Mouse (Mus musculus) cortical plate, adult 2 months (tissue): ENCODE results near the gene Dtx3. TPM values are rescaled to one million over a fixed set of nuclear protein-coding genes. Genes with fewer than 3 reads are reported as not detected.

Experiments
- H3K27ac ChIP-seq: fragments of 200-500 bp; 2 replicates; pipeline ENCODE4 v1.5.1; 2012; ENCODE audit warnings: low read length, control low read depth, inconsistent platforms; ENCODE audit not compliant: insufficient read depth
- H3K4me1 ChIP-seq: fragments of 200-500 bp; 2 replicates; pipeline ENCODE4 v1.6.1; 2011; ENCODE audit warnings: low read length; ENCODE audit not compliant: control insufficient read depth, insufficient read depth
- H3K4me3 ChIP-seq: fragments of 200-500 bp; 2 replicates; pipeline ENCODE4 v1.5.1; 2011; ENCODE audit warnings: mild to moderate bottlenecking, low read length, control low read depth; ENCODE audit not compliant: insufficient read depth
- CTCF ChIP-seq: fragments of 200-500 bp; IDR thresholded peaks from 2 replicates; pipeline ENCODE4 v1.5.1; 2011; ENCODE audit warnings: mild to moderate bottlenecking, control low read depth, low read length; ENCODE audit not compliant: insufficient read depth; ENCODE audit errors: extremely low read depth
- POLR2A ChIP-seq: fragments of 200-500 bp; IDR thresholded peaks from 2 replicates; pipeline ENCODE4 v1.6.1; 2011; ENCODE audit warnings: mild to moderate bottlenecking, low read length, control low read depth; ENCODE audit not compliant: insufficient read depth; ENCODE audit errors: extremely low read depth
- polyA plus RNA-seq: library from polyadenylated mRNA; depleted of rRNA; stranded (reverse); fragments of >200 nt; gene quantifications from 2 replicates; pipeline ENCODE4 v1.2.3, GENCODE M21; 2012

Gene Dtx3
- polyA plus RNA-seq, 1 experiment: 371 TPM

DNA sequence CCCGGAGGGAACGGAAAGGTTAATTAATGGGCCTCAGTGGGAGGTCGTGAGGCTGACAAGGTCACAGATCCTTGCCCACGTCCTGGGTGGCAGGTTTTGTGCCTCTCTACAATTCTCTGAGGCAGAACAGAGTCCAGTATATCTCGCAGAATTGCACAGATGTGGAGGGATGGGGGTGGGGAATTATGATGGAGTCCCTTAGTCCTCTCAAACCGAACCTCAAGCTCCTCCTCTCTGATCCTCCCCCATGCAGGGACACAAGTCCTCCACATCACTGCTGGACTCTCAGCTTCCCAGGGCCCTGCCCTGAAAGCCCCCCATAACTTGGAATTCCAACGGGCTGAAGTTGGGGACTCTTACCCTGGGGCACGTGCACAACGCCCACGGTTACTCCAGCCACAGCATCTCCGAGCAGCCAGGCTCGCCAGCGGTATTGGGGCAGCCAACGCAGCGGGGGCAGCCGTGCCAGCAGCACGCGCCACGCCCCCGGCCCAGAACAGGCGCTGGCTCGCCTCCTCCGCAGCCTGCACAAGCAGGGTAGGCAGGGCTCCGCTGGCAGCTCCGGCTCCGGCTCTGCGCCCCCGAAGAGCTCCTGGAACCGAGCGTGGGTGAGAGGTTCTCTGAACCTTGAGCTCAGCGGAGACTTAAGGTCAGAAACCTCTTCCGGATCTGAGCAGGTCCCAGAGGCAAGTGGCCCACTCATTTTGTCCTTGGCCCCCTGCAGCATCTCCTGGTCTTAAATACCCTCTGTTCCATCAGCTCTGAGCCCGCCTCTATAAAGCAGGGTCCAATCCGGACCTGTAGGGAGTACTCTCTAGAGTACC lies 15.4 kb downstream of the Dtx3 start, which contains the start of gene Slc26a10:
Gene Slc26a10 (minus strand): TSS at position 775 of the 824 bp plus-strand sequence.
- Histone ChIP-seq H3K27ac (peak within 1 kb of the TSS; percentile 54; the same call in 1 of the 2 replicates), H3K4me3 (no peak within 1 kb of the TSS), H3K4me1 (peaks cover 8% of the 10 kb centered on the region; the same call in 1 of the 2 replicates)
- TF ChIP-seq CTCF: no peak
- no peak for TF ChIP-seq POLR2A

DNA sequence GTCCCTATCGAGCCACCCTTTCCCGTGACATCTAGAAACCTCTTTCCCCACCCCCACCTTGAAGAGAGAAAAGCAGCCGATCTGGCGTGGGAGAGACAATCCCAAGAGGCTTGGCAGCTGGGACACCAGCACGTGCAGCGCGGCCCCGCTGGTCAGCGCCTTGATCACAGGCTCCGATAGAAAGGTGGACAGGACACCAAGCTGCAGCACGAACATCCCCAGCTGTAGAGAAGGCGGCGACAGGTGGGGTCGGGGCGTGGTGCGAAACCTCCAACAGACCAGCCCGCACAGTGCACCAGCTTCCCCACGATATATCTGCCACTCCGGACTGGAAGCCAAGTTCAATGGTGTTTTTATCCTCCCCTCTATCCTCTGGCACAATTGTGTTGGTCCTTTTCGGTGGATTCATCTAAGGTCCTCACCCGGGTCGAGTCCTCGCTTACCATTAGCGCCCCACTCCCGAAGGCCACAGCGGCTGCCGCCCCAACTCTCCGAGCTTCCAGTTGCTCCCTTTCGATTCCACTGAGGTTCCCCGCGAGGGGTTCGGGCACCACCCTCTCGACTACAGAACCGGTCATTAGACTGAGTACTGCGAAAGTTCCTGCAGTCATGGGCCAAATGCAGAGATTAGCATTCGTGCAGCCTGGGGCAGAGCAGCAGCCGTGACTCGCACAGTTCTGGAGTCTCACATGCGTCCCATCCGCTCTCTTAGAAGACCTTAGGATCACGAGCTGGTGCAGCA lies 17.1 kb downstream of the Dtx3 start:
- H3K4me3 ChIP-seq: peak overlapping the region; percentile 22
- H3K4me1 ChIP-seq: peaks cover 8% of the 10 kb centered on the region; the same call in 1 of the 2 replicates
- no peak overlapping the region for H3K27ac ChIP-seq
- TF ChIP-seq CTCF (no peak), POLR2A (no peak)

DNA sequence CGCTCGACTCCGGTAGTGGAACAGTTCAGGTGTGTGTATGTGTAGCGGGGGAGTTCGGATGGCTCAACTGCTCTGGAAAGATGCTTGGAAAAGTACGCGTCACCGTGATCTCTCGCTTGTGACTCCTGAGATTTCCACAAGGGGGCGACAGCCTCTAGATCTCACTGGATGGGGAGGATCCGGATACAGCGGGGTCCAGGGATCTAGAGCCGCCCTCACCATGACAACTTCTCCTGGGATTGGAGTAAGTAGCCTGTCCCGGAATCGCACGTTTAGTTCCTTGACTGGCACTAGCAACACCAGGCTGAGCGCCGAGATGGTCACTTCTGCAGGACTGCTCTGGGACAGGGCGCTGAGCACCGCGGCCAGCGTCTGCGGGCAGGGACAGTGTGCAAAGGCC lies 17.8 kb downstream of the Dtx3 start:
- Histone ChIP-seq H3K4me3 (peak overlapping the region; percentile 22), H3K4me1 (peaks cover 8% of the 10 kb centered on the region; the same call in 1 of the 2 replicates), H3K27ac (no peak overlapping the region)
- peak; percentile 76 for TF ChIP-seq CTCF
- no peak for TF ChIP-seq POLR2A

DNA sequence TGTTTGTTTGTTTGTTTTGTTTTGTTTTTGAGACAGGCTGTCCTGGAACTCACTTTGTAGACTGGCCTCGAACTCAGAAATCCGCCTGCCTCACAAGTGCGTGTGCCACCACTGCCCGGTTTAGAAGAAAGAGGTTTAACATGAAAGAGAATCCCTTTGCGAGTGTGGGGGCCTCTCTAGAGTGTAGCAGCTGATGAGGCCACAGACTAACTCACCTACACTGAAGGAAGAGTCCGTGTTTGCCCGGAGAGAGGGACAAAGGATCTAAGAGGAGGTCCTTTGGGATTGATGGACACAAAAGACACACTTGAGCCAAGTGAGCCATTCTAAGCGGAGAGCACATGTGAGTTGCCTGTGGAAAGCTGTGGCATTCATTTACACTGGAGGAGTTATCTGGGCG lies 18.3 kb downstream of the Dtx3 start:
- H3K4me3 ChIP-seq: no peak overlapping the region
- H3K27ac ChIP-seq: no peak overlapping the region
- H3K4me1 ChIP-seq: peaks cover 8% of the 10 kb centered on the region; the same call in 1 of the 2 replicates
- no peak for TF ChIP-seq POLR2A
- TF ChIP-seq CTCF: no peak

GRCm38 (mm10) chr10:127176756-127177155 lies 18.8 kb downstream of the Dtx3 start:
- Histone ChIP-seq H3K27ac (no peak overlapping the region), H3K4me3 (no peak overlapping the region), H3K4me1 (peaks cover 8% of the 10 kb centered on the region; the same call in 1 of the 2 replicates)
- TF ChIP-seq POLR2A (no peak), CTCF (no peak)

- no peak overlapping the region for H3K4me3 ChIP-seq
- peaks cover 8% of the 10 kb centered on the region; the same call in 1 of the 2 replicates for H3K4me1 ChIP-seq
- TF ChIP-seq CTCF (no peak), POLR2A (no peak)
- no peak overlapping the region for H3K27ac ChIP-seq
Observed at GRCm38 (mm10) chr10:127176228-127176627, 19.3 kb downstream of the Dtx3 start.

GRCm38 (mm10) chr10:127174170-127174569 lies 21.4 kb downstream of the Dtx3 start:
- no peak for TF ChIP-seq CTCF
- no peak overlapping the region for H3K4me3 ChIP-seq
- peaks cover 4% of the 10 kb centered on the region; the same call in 1 of the 2 replicates for H3K4me1 ChIP-seq
- H3K27ac ChIP-seq: no peak overlapping the region

GRCm38 (mm10) chr10:127173148-127174065 lies 22.1 kb downstream of the Dtx3 start:
- no peak overlapping the region for H3K4me3 ChIP-seq

More at GRCm38 (mm10) chr10:127173148-127174065, 22.1 kb downstream of the Dtx3 start:
- no peaks in the 10 kb centered on the region for H3K4me1 ChIP-seq
- no peak for TF ChIP-seq CTCF
- H3K27ac ChIP-seq: no peak overlapping the region
